Mouse (Mus musculus): ENCODE measurements around the gene Prkar2b. TPM values are rescaled to one million over a fixed set of nuclear protein-coding genes. Genes with fewer than 3 reads are reported as not detected.

The Prkar2b gene
- total and polyA plus RNA-seq, 3 experiments: 2.5 to 6.1 (median 2.9) TPM

DNA sequence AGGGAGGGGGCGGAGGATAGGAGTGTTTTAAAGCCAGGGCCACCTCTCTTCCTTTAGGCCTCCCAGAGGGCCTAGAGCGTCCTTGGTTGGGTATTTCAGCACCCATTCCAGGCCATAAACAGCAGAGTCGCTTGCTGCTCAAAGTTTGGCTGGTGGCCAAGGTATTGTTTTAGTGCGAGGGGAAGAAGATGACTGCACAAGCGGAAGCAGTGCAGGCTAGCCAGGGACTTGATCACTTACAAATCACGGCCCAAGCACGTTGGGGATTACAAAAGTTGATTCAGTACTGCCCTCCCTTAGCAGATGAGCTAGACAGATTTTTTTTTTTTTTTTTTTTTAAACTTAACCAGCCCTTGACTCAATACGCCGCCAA, 110.5 kb downstream of the Prkar2b start:
- Histone ChIP-seq H3K4me3 (replicated peaks in 1 of 3; ENCODE audit: low read depth in 2 of 3, low read length in 2 of 3, poor library complexity in 1 of 3) (peak overlapping the region in 2 of 3 experiments; percentile 21 to 46), H3K4me1 (ENCODE audit: control insufficient read depth in 1 of 2, insufficient read depth in 2 of 2) (peaks cover 0 to 33% of the 10 kb centered on the region in 2 experiments; a peak in 3 of 4 replicates), H3K9ac (ENCODE audit: insufficient read depth, low read depth) (peak overlapping the region; percentile 89), H3K9me3 (replicated peaks; ENCODE audit: low read length) (no peaks in the 10 kb centered on the region), H3K79me2 (replicated peaks; ENCODE audit: control insufficient read depth, extremely low read depth, insufficient read depth, poor library complexity, severe bottlenecking) (peaks cover 31% of the 10 kb centered on the region), H3K27me3 (replicated peaks) (no peaks in the 10 kb centered on the region), H3K36me3 (replicated peaks in 1 of 2; ENCODE audit: control insufficient read depth in 1 of 2, insufficient read depth in 1 of 2, low read length in 1 of 2) (peaks cover 0 to 6% of the 10 kb centered on the region in 2 experiments), H3K27ac (ENCODE audit: insufficient read depth, low read depth) (peak overlapping the region; percentile 93), H3K4me2 (ENCODE audit: insufficient read depth, low read depth, poor library complexity, severe bottlenecking) (peak overlapping the region; percentile 96)
- in situ Hi-C loops (cut with MboI; ENCODE audit: low pct_ligation_motif_present, low pct_unique_long_range_greater_than_20kb, low sequenced_read_pairs): no loop called here
- TF ChIP-seq GABPA (IDR thresholded peaks at IDR 0.05; ENCODE audit: insufficient replicate concordance, low read depth, low read length) (no peak), MAX (IDR thresholded peaks at IDR 0.05; ENCODE audit: low read length) (no peak), CTCF (conservative IDR thresholded peaks at IDR 0.05 in 1 of 2, IDR thresholded peaks at IDR 0.05 in 1 of 2; ENCODE audit: low read depth in 2 of 2, low read length in 2 of 2) (no peak), BHLHE40 (IDR thresholded peaks at IDR 0.05; ENCODE audit: low read depth, low read length) (peak; percentile 25), MXI1 (IDR thresholded peaks at IDR 0.05; ENCODE audit: low read depth, low read length) (peak; percentile 82), POLR2A (IDR thresholded peaks at IDR 0.05; ENCODE audit: low read depth, low read length) (peak; percentile 29; the same call in 1 of the 2 replicates), KAT2A (IDR thresholded peaks at IDR 0.05; ENCODE audit: insufficient replicate concordance, low read length) (no peak), SIN3A (IDR thresholded peaks at IDR 0.05; ENCODE audit: low read length) (no peak), MYC (IDR thresholded peaks at IDR 0.05; ENCODE audit: low read depth, low read length) (no peak), EP300 (IDR thresholded peaks at IDR 0.05; ENCODE audit: low read length) (no peak), JUND (conservative IDR thresholded peaks at IDR 0.05; ENCODE audit: low read depth, low read length) (no peak), USF2 (conservative IDR thresholded peaks at IDR 0.05; ENCODE audit: low read depth, low read length) (no peak), SMC3 (IDR thresholded peaks at IDR 0.05; ENCODE audit: low read depth, low read length) (no peak), CHD2 (IDR thresholded peaks at IDR 0.05; ENCODE audit: low read length) (no peak), NELFE (IDR thresholded peaks at IDR 0.05; ENCODE audit: low read depth, low read length) (no peak), PAX5 (IDR thresholded peaks at IDR 0.05; ENCODE audit: low read length) (no peak), POLR2AphosphoS2 (IDR thresholded peaks at IDR 0.05; ENCODE audit: low read depth, low read length) (0 out of 2 replicates have a peak, but pooled peaks have one; percentile 14), IRF4 (IDR thresholded peaks at IDR 0.05; ENCODE audit: low read depth, low read length) (no peak), JUN (IDR thresholded peaks at IDR 0.05; ENCODE audit: insufficient read depth, low read depth, low read length) (no peak), ZNF384 (IDR thresholded peaks at IDR 0.05; ENCODE audit: low read depth, low read length) (peak; percentile 74), ETS1 (conservative IDR thresholded peaks at IDR 0.05; ENCODE audit: low read depth, low read length) (peak; percentile 59; the same call in 1 of the 2 replicates), MEF2A (IDR thresholded peaks at IDR 0.05; ENCODE audit: borderline replicate concordance, low read depth, low read length) (peak; percentile 8; the same call in 1 of the 2 replicates), RCOR1 (conservative IDR thresholded peaks at IDR 0.05; ENCODE audit: low read depth, low read length) (no peak), ZMIZ1 (IDR thresholded peaks at IDR 0.05; ENCODE audit: low read depth, low read length) (no peak; the same call in 1 of the 2 replicates), ZKSCAN1 (IDR thresholded peaks at IDR 0.05; ENCODE audit: borderline replicate concordance, low read depth, low read length) (no peak), ELF1 (IDR thresholded peaks at IDR 0.05; ENCODE audit: low read depth, low read length) (peak; percentile 70), CHD1 (IDR thresholded peaks at IDR 0.05; ENCODE audit: low read depth, low read length) (no peak), TBP (conservative IDR thresholded peaks at IDR 0.05; ENCODE audit: low read depth, low read length) (no peak), E2F4 (IDR thresholded peaks at IDR 0.05; ENCODE audit: insufficient replicate concordance, low read depth, low read length) (no peak), NRF1 (IDR thresholded peaks at IDR 0.05; ENCODE audit: low read depth, low read length) (no peak), ZC3H11A (IDR thresholded peaks at IDR 0.05; ENCODE audit: low read depth, low read length) (no peak), UBTF (IDR thresholded peaks at IDR 0.05; ENCODE audit: low read depth, low read length) (no peak)
- no peak for DNase-seq (ENCODE audit: extremely low read depth)
- dilution Hi-C loops (cut with MboI; ENCODE audit: extremely low pct_ligation_motif_present, extremely low pct_unique_long_range_greater_than_20kb, low sequenced_read_pairs): no loop called here
